Mouse (Mus musculus): Measurements from ENCODE around the gene Pcnx. TPM values are rescaled to one million over a fixed set of nuclear protein-coding genes. Genes with fewer than 3 reads are reported as not detected.
"Not testable (repeated sequence)": the region's sequence is repeated elsewhere in the genome, so short reads cannot be mapped to it uniquely, and the experiment has no call there.

Gene Pcnx
- total and polyA plus RNA-seq, 2 experiments from 2014 or later = 8.2 to 46.6 TPM

GRCm38 (mm10) chr12:81979312-81979711 lies 119.5 kb downstream of the Pcnx start:
- Histone ChIP-seq H3K4me2 (ENCODE audit: low read depth, low read length, poor library complexity, severe bottlenecking) (no peak overlapping the region), H3K9ac (replicated peaks; ENCODE audit: low read length, poor library complexity, severe bottlenecking) (no peak overlapping the region), H3K27ac (ENCODE audit: low read depth, low read length) (no peak overlapping the region), H3K4me3 (ENCODE audit: low read depth, low read length) (no peak overlapping the region), H3K4me1 (ENCODE audit: insufficient read depth, low read length) (no peaks in the 10 kb centered on the region), H3K36me3 (ENCODE audit: insufficient read depth, low read length) (peaks cover 56% of the 10 kb centered on the region), H3K9me3 (ENCODE audit: low read length) (no peaks in the 10 kb centered on the region), H3K27me3 (ENCODE audit: insufficient read depth, low read length) (no peaks in the 10 kb centered on the region)
- DNase-seq (ENCODE audit: low spot score) (no peak), ATAC-seq (ENCODE audit: low FRiP score) (no peak)
- no peak for TF ChIP-seq CTCF (IDR thresholded peaks at IDR 0.05)
- WGBS = 92% methylated on average over 2 of the region's 2 CpGs

DNA sequence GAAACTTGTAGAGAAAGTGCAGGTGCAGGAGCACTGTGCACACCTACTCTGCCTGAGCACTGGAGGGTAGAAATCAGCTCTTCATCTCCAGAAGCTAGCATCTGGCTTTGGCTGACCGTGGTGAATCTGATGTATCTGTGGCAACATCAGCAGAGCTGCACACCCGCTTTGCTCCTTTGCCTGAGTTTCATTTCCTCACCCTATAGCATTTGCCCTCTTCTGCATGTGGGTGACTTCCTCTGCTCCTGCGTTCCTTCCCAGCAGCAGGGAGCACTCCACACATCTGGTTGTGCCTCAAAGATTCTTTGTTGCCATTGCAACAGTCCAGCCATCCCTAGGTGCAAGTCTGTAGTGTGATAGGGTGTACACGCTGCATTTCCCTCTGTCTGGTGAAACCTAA lies 132.3 kb downstream of the Pcnx start:
- H3K9me3 ChIP-seq (ENCODE audit: low read length) = no peaks in the 10 kb centered on the region
- H3K9ac ChIP-seq (replicated peaks; ENCODE audit: low read length, poor library complexity, severe bottlenecking) = no peak overlapping the region
- H3K4me1 ChIP-seq (ENCODE audit: insufficient read depth, low read length) = no peaks in the 10 kb centered on the region
- peaks cover 57% of the 10 kb centered on the region for H3K36me3 ChIP-seq (ENCODE audit: insufficient read depth, low read length)
- no peak for ATAC-seq (ENCODE audit: low FRiP score)
- DNase-seq (ENCODE audit: low spot score) = no peak
- WGBS = 90% methylated on average over 4 of the region's 4 CpGs
- H3K4me2 ChIP-seq (ENCODE audit: low read depth, low read length, poor library complexity, severe bottlenecking) = no peak overlapping the region
- no peak overlapping the region for H3K27ac ChIP-seq (ENCODE audit: low read depth, low read length)
- no peak overlapping the region for H3K4me3 ChIP-seq (ENCODE audit: low read depth, low read length)
- TF ChIP-seq CTCF (IDR thresholded peaks at IDR 0.05) = no peak
- no peaks in the 10 kb centered on the region for H3K27me3 ChIP-seq (ENCODE audit: insufficient read depth, low read length)

GRCm38 (mm10) chr12:81992996-81993395 lies 133.2 kb downstream of the Pcnx start:
- H3K9me3 ChIP-seq (ENCODE audit: low read length) = no peaks in the 10 kb centered on the region
- no peaks in the 10 kb centered on the region for H3K4me1 ChIP-seq (ENCODE audit: insufficient read depth, low read length)
- WGBS = 94% methylated on average over 6 of the region's 6 CpGs
- no peak overlapping the region for H3K27ac ChIP-seq (ENCODE audit: low read depth, low read length)
- ATAC-seq (ENCODE audit: low FRiP score) (no peak), DNase-seq (ENCODE audit: low spot score) (no peak)
- H3K4me3 ChIP-seq (ENCODE audit: low read depth, low read length) = no peak overlapping the region
- no peak overlapping the region for H3K4me2 ChIP-seq (ENCODE audit: low read depth, low read length, poor library complexity, severe bottlenecking)
- no peak overlapping the region for H3K9ac ChIP-seq (replicated peaks; ENCODE audit: low read length, poor library complexity, severe bottlenecking)
- H3K36me3 ChIP-seq (ENCODE audit: insufficient read depth, low read length) = peaks cover 50% of the 10 kb centered on the region
- H3K27me3 ChIP-seq (ENCODE audit: insufficient read depth, low read length) = no peaks in the 10 kb centered on the region
- TF ChIP-seq CTCF (IDR thresholded peaks at IDR 0.05) = no peak

- TF ChIP-seq CTCF (IDR thresholded peaks at IDR 0.05) = no peak
- H3K27ac ChIP-seq (ENCODE audit: low read depth, low read length) = no peak overlapping the region
- no peak overlapping the region for H3K4me2 ChIP-seq (ENCODE audit: low read depth, low read length, poor library complexity, severe bottlenecking)
- H3K4me3 ChIP-seq (ENCODE audit: low read depth, low read length) = no peak overlapping the region
- no peak overlapping the region for H3K9ac ChIP-seq (replicated peaks; ENCODE audit: low read length, poor library complexity, severe bottlenecking)
- WGBS = 95% methylated on average over 20 of the region's 20 CpGs
- no peaks in the 10 kb centered on the region for H3K4me1 ChIP-seq (ENCODE audit: insufficient read depth, low read length)
- no peak for ATAC-seq (ENCODE audit: low FRiP score)
- H3K27me3 ChIP-seq (ENCODE audit: insufficient read depth, low read length) = no peaks in the 10 kb centered on the region
- H3K36me3 ChIP-seq (ENCODE audit: insufficient read depth, low read length) = peaks cover 48% of the 10 kb centered on the region
- DNase-seq (ENCODE audit: low spot score) = no peak
- no peaks in the 10 kb centered on the region for H3K9me3 ChIP-seq (ENCODE audit: low read length)
These were observed 135.3 kb downstream of the Pcnx start for GRCm38 (mm10) chr12:81994911-81995667.

- WGBS = 86% methylated on average over 14 of the region's 14 CpGs
- no peak overlapping the region for H3K9ac ChIP-seq (replicated peaks; ENCODE audit: low read length, poor library complexity, severe bottlenecking)
- no peaks in the 10 kb centered on the region for H3K4me1 ChIP-seq (ENCODE audit: insufficient read depth, low read length)
- H3K27me3 ChIP-seq (ENCODE audit: insufficient read depth, low read length) = no peaks in the 10 kb centered on the region
- TF ChIP-seq CTCF (IDR thresholded peaks at IDR 0.05) = no peak
- no peaks in the 10 kb centered on the region for H3K9me3 ChIP-seq (ENCODE audit: low read length)
- H3K4me2 ChIP-seq (ENCODE audit: low read depth, low read length, poor library complexity, severe bottlenecking) = no peak overlapping the region
- no peak overlapping the region for H3K4me3 ChIP-seq (ENCODE audit: low read depth, low read length)
- ATAC-seq (ENCODE audit: low FRiP score) (no peak), DNase-seq (ENCODE audit: low spot score) (no peak)
- H3K36me3 ChIP-seq (ENCODE audit: insufficient read depth, low read length) = peaks cover 38% of the 10 kb centered on the region
- H3K27ac ChIP-seq (ENCODE audit: low read depth, low read length) = no peak overlapping the region
These were observed 137.0 kb downstream of the Pcnx start for GRCm38 (mm10) chr12:81996679-81997362.

DNA sequence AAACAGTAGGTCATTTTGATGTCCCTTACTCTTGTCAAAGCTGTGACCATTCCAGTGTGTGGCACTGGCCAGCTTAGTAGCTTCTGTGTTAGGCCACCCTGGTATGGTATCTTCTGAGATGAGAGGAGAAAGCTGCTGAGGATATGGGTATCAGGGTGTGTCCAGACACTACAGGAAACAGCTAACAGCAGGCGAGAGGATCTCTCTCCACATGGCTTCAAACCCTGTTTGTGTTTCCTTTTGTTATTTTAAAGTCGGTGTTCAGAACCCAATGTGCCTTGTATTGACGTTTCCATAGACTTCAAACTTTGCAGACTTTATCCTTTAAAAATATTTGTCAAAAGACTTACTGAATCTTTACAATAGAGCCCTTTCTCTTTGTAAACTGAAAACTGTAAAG lies 137.7 kb downstream of the Pcnx start:
- 50% methylated on average over 3 of the region's 3 CpGs for WGBS
- no peak overlapping the region for H3K4me2 ChIP-seq (ENCODE audit: low read depth, low read length, poor library complexity, severe bottlenecking)
- no peak overlapping the region for H3K9ac ChIP-seq (replicated peaks; ENCODE audit: low read length, poor library complexity, severe bottlenecking)
- no peak for ATAC-seq (ENCODE audit: low FRiP score)
- no peak overlapping the region for H3K4me3 ChIP-seq (ENCODE audit: low read depth, low read length)
- H3K27me3 ChIP-seq (ENCODE audit: insufficient read depth, low read length) = no peaks in the 10 kb centered on the region
- no peak for TF ChIP-seq CTCF (IDR thresholded peaks at IDR 0.05)
- H3K27ac ChIP-seq (ENCODE audit: low read depth, low read length) = no peak overlapping the region
- DNase-seq (ENCODE audit: low spot score) = no peak
- H3K36me3 ChIP-seq (ENCODE audit: insufficient read depth, low read length) = peaks cover 31% of the 10 kb centered on the region
- no peaks in the 10 kb centered on the region for H3K9me3 ChIP-seq (ENCODE audit: low read length)
- H3K4me1 ChIP-seq (ENCODE audit: insufficient read depth, low read length) = no peaks in the 10 kb centered on the region

DNA sequence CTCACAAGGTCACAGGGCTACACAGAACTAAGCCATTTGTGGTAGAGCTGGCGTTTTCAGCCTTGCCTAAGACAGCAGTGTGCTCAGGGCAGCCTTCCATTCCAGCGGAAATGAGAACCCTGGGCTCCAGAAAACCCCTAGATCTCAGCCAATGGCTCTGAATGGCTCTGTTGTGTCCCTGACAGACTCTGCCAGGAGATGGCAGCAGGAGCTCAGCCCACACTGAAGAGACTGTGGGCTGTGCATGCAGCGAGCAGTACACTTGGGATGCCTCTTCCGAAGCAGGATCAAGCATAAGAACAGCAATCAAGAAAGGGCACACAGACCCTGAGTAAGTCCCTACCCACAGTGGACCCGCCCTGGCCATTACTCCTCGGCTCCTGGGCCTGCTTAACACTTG lies 142.9 kb downstream of the Pcnx start:
- not testable (repeated sequence) for H3K27ac ChIP-seq (ENCODE audit: low read depth, low read length); H3K4me2 ChIP-seq (ENCODE audit: low read depth, low read length, poor library complexity, severe bottlenecking); H3K9ac ChIP-seq (replicated peaks; ENCODE audit: low read length, poor library complexity, severe bottlenecking); DNase-seq (ENCODE audit: low spot score); H3K4me3 ChIP-seq (ENCODE audit: low read depth, low read length); H3K4me1 ChIP-seq (ENCODE audit: insufficient read depth, low read length); H3K27me3 ChIP-seq (ENCODE audit: insufficient read depth, low read length); H3K9me3 ChIP-seq (ENCODE audit: low read length); H3K36me3 ChIP-seq (ENCODE audit: insufficient read depth, low read length)
- peak; percentile 92 for ATAC-seq (ENCODE audit: low FRiP score)
- no CpG with 5 or more reads among the region's 6 CpGs for WGBS

GRCm38 (mm10) chr12:82025901-82026633 lies 166.2 kb downstream of the Pcnx start:
- not testable (repeated sequence) for H3K27ac ChIP-seq (ENCODE audit: low read depth, low read length); H3K27me3 ChIP-seq (ENCODE audit: insufficient read depth, low read length); DNase-seq (ENCODE audit: low spot score); H3K9ac ChIP-seq (replicated peaks; ENCODE audit: low read length, poor library complexity, severe bottlenecking); H3K4me1 ChIP-seq (ENCODE audit: insufficient read depth, low read length); H3K4me2 ChIP-seq (ENCODE audit: low read depth, low read length, poor library complexity, severe bottlenecking); H3K4me3 ChIP-seq (ENCODE audit: low read depth, low read length); H3K9me3 ChIP-seq (ENCODE audit: low read length); H3K36me3 ChIP-seq (ENCODE audit: insufficient read depth, low read length)
- WGBS = no CpG with 5 or more reads among the region's 6 CpGs
- ATAC-seq (ENCODE audit: low FRiP score) = peak; percentile 85
